7 mouse cellular contexts compared by ENCODE assay signal in the genomic region with DNA sequence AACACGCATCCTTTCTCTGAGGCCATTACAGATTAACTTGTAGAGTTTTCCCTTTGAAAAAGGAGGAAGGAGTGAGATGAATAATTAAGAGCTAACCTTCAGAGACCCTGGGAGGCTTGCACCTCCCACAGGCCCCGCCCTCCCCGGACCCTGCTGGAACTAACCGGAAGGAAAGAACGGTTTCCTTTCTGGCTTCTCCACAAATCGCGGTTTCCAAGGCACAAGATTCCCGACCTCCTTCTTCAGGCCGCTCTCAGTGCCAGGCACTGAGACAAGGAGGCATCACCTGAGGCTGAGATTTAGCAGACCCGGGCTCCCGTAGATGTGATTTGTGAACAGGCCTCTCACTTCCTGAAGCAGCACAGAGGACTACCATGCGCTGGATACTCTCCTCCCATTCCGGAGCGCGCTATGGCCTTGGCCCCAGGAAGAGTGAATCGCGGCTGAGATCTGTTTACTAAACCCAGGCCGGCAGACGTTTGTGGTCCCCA.
DNase-seq lines count a peak whose midpoint lies in the region; ATAC-seq lines count a peak whose summit lies in the region.

No protein-coding gene starts in this region.

- peak overlapping the region; percentile 74 for H3K4me2 ChIP-seq in heart, embryonic 16.5 days (ENCODE audit: low read depth, low read length)
- peak overlapping the region; percentile 43 for H3K4me2 ChIP-seq in midbrain, embryonic 11.5 days

- H3K36me3 ChIP-seq in heart, embryonic 16.5 days (ENCODE audit: control insufficient read depth, insufficient read depth) = no peaks in the 10 kb centered on the region
- H3K36me3 ChIP-seq in midbrain, embryonic 11.5 days (ENCODE audit: control insufficient read depth, insufficient read depth, low read length) = no peaks in the 10 kb centered on the region

- 0 out of 2 replicates have a peak, but pooled peaks cover 2% of the 10 kb centered on the region for H3K27me3 ChIP-seq in heart, embryonic 16.5 days (ENCODE audit: control insufficient read depth, insufficient read depth, low read length)
- H3K27me3 ChIP-seq in midbrain, embryonic 11.5 days (ENCODE audit: control insufficient read depth, insufficient read depth, low read length) = peaks cover 17% of the 10 kb centered on the region

- peak overlapping the region; percentile 48 for H3K4me3 ChIP-seq in brown adipose tissue, adult 24 weeks (ENCODE audit: insufficient read depth, low read depth, low read length)
- peak overlapping the region; percentile 57 for H3K4me3 ChIP-seq in heart, embryonic 16.5 days (ENCODE audit: low read length)
- peak overlapping the region; percentile 25 for H3K4me3 ChIP-seq in midbrain, embryonic 11.5 days (ENCODE audit: low read depth, low read length)

- peak; percentile 35 for ATAC-seq in heart, embryonic 16.5 days (replicated peaks; ENCODE audit: extremely low read depth, insufficient read depth, low FRiP score)
- no peak for ATAC-seq in midbrain, embryonic 11.5 days (ENCODE audit: low FRiP score)

- no peaks in the 10 kb centered on the region for H3K9me3 ChIP-seq in heart, embryonic 16.5 days (replicated peaks; ENCODE audit: control insufficient read depth, low read length)
- no peaks in the 10 kb centered on the region for H3K9me3 ChIP-seq in midbrain, embryonic 11.5 days (ENCODE audit: control insufficient read depth, low read length)

- WGBS in heart, embryonic 16.5 days = 3% methylated on average over 19 of the region's 19 CpGs
- WGBS in midbrain, embryonic 11.5 days = 3% methylated on average over 19 of the region's 19 CpGs

- peak; percentile 93 for DNase-seq in R1 (ENCODE audit: low read depth, low spot score)
- DNase-seq in kidney, postnatal 14 days = peak; percentile 87
- peak; percentile 95 for DNase-seq in midbrain, embryonic 11.5 days (ENCODE audit: low spot score, missing footprints)
- DNase-seq in cerebellum, adult 11 months = no peak
- no peak for DNase-seq in cerebellum, adult 11-12 months

- H3K27ac ChIP-seq in brown adipose tissue, adult 24 weeks (replicated peaks; ENCODE audit: low read depth, low read length) = peak overlapping the region; percentile 76
- H3K27ac ChIP-seq in heart, embryonic 16.5 days (ENCODE audit: low read length) = peak overlapping the region; percentile 84
- H3K27ac ChIP-seq in midbrain, embryonic 11.5 days (ENCODE audit: low read depth, low read length) = no peak overlapping the region

- H3K9ac ChIP-seq in heart, embryonic 16.5 days (ENCODE audit: low read length) = peak overlapping the region; percentile 75
- peak overlapping the region; percentile 44 for H3K9ac ChIP-seq in midbrain, embryonic 11.5 days (ENCODE audit: low read length)

- peaks cover 22% of the 10 kb centered on the region for H3K4me1 ChIP-seq in brown adipose tissue, adult 24 weeks (ENCODE audit: control insufficient read depth, insufficient read depth, insufficient read length, low read length)
- peaks cover 13% of the 10 kb centered on the region for H3K4me1 ChIP-seq in heart, embryonic 16.5 days (ENCODE audit: control insufficient read depth, insufficient read depth, low read length)
- H3K4me1 ChIP-seq in midbrain, embryonic 11.5 days (ENCODE audit: control insufficient read depth, insufficient read depth, low read length) = peaks cover 29% of the 10 kb centered on the region

Comparison
In these comparisons a context has a peak if more than half of its experiments do, and no peak if none do; other contexts are left out.
1. DNase-seq: peak in R1 (single experiment), kidney, postnatal 14 days (single experiment) and midbrain, embryonic 11.5 days (single experiment); none in cerebellum, adult 11 months (single experiment) and cerebellum, adult 11-12 months (single experiment).
2. Peak in every context shown above with its lines, with median percentiles within 50 percentile points of each other: H3K4me3 ChIP-seq.